Mouse (Mus musculus): ENCODE measurements at regions not wholly inside any gene's neighbourhood (a gene's known extent, or its start where the extent isn't known, plus 50 kb on each side); places are given as distances from the start of the nearest gene placed in this dataset.

GRCm38 (mm10) chr9:83059083-83059482 lies 83.8 kb upstream of the Phip start:
- WGBS: 78% methylated on average over 1 of the region's 1 CpGs
- Histone ChIP-seq H3K9me3 (ENCODE audit: control insufficient read depth, low read length) (no peaks in the 10 kb centered on the region), H3K4me3 (replicated peaks; ENCODE audit: low read length) (no peak overlapping the region), H3K4me1 (ENCODE audit: control insufficient read depth, insufficient read depth, low read length) (no peaks in the 10 kb centered on the region), H3K36me3 (ENCODE audit: control insufficient read depth, insufficient read depth, low read length) (no peaks in the 10 kb centered on the region), H3K9ac (ENCODE audit: low read depth, low read length, severe bottlenecking) (no peak overlapping the region), H3K27me3 (ENCODE audit: control insufficient read depth, insufficient read depth, low read length) (no peaks in the 10 kb centered on the region), H3K4me2 (replicated peaks; ENCODE audit: low read depth, low read length, severe bottlenecking) (no peak overlapping the region), H3K27ac (replicated peaks; ENCODE audit: low read depth, low read length) (no peak overlapping the region)
- TF ChIP-seq POLR2A (IDR thresholded peaks at IDR 0.05; ENCODE audit: borderline replicate concordance, extremely low read depth, insufficient read depth, insufficient read length): no peak
- no peak for DNase-seq (ENCODE audit: low spot score)
- ATAC-seq (ENCODE audit: low FRiP score, low read depth): no peak

- no peaks in the 10 kb centered on the region for H3K9me3 ChIP-seq (ENCODE audit: control insufficient read depth, low read length)
- H3K4me1 ChIP-seq (ENCODE audit: control insufficient read depth, insufficient read depth, low read length): no peaks in the 10 kb centered on the region
- H3K9ac ChIP-seq (ENCODE audit: low read depth, low read length, severe bottlenecking): no peak overlapping the region
- no peaks in the 10 kb centered on the region for H3K36me3 ChIP-seq (ENCODE audit: control insufficient read depth, insufficient read depth, low read length)
- no peak overlapping the region for H3K4me3 ChIP-seq (replicated peaks; ENCODE audit: low read length)
- H3K27ac ChIP-seq (replicated peaks; ENCODE audit: low read depth, low read length): no peak overlapping the region
- no peak for DNase-seq (ENCODE audit: low spot score)
- no peak for TF ChIP-seq POLR2A (IDR thresholded peaks at IDR 0.05; ENCODE audit: borderline replicate concordance, extremely low read depth, insufficient read depth, insufficient read length)
- ATAC-seq (ENCODE audit: low FRiP score, low read depth): no peak
- WGBS: 91% methylated on average over 4 of the region's 4 CpGs
- no peak overlapping the region for H3K4me2 ChIP-seq (replicated peaks; ENCODE audit: low read depth, low read length, severe bottlenecking)
- H3K27me3 ChIP-seq (ENCODE audit: control insufficient read depth, insufficient read depth, low read length): no peaks in the 10 kb centered on the region
Measured at GRCm38 (mm10) chr9:83056208-83056607, 80.9 kb upstream of the Phip start.

GRCm38 (mm10) chr9:83051666-83052065 lies 76.3 kb upstream of the Phip start:
- H3K9ac ChIP-seq (ENCODE audit: low read depth, low read length, severe bottlenecking): no peak overlapping the region
- H3K4me2 ChIP-seq (replicated peaks; ENCODE audit: low read depth, low read length, severe bottlenecking): no peak overlapping the region
- no peaks in the 10 kb centered on the region for H3K36me3 ChIP-seq (ENCODE audit: control insufficient read depth, insufficient read depth, low read length)
- H3K9me3 ChIP-seq (ENCODE audit: control insufficient read depth, low read length): no peaks in the 10 kb centered on the region
- H3K27me3 ChIP-seq (ENCODE audit: control insufficient read depth, insufficient read depth, low read length): no peaks in the 10 kb centered on the region
- H3K4me1 ChIP-seq (ENCODE audit: control insufficient read depth, insufficient read depth, low read length): no peaks in the 10 kb centered on the region
- ATAC-seq (ENCODE audit: low FRiP score, low read depth) (no peak), DNase-seq (ENCODE audit: low spot score) (no peak)
- H3K27ac ChIP-seq (replicated peaks; ENCODE audit: low read depth, low read length): no peak overlapping the region
- 78% methylated on average over 7 of the region's 7 CpGs for WGBS
- no peak for TF ChIP-seq POLR2A (IDR thresholded peaks at IDR 0.05; ENCODE audit: borderline replicate concordance, extremely low read depth, insufficient read depth, insufficient read length)
- H3K4me3 ChIP-seq (replicated peaks; ENCODE audit: low read length): no peak overlapping the region

- no peaks in the 10 kb centered on the region for H3K27me3 ChIP-seq (ENCODE audit: control insufficient read depth, insufficient read depth, low read length)
- DNase-seq (ENCODE audit: low spot score) (no peak), ATAC-seq (ENCODE audit: low FRiP score, low read depth) (no peak)
Measured at GRCm38 (mm10) chr9:83047567-83048238, 72.4 kb upstream of the Phip start.

GRCm38 (mm10) chr9:83046035-83046434 lies 70.7 kb upstream of the Phip start:
- H3K9ac ChIP-seq (ENCODE audit: low read depth, low read length, severe bottlenecking): no peak overlapping the region
- WGBS: 82% methylated on average over 3 of the region's 3 CpGs

More at GRCm38 (mm10) chr9:83047567-83048238, 72.4 kb upstream of the Phip start:
- no peaks in the 10 kb centered on the region for H3K9me3 ChIP-seq (ENCODE audit: control insufficient read depth, low read length)
- TF ChIP-seq POLR2A (IDR thresholded peaks at IDR 0.05; ENCODE audit: borderline replicate concordance, extremely low read depth, insufficient read depth, insufficient read length): no peak
- no peak overlapping the region for H3K4me2 ChIP-seq (replicated peaks; ENCODE audit: low read depth, low read length, severe bottlenecking)
- no peak overlapping the region for H3K9ac ChIP-seq (ENCODE audit: low read depth, low read length, severe bottlenecking)
- H3K4me3 ChIP-seq (replicated peaks; ENCODE audit: low read length): no peak overlapping the region
- H3K4me1 ChIP-seq (ENCODE audit: control insufficient read depth, insufficient read depth, low read length): no peaks in the 10 kb centered on the region
- no peak overlapping the region for H3K27ac ChIP-seq (replicated peaks; ENCODE audit: low read depth, low read length)
- H3K36me3 ChIP-seq (ENCODE audit: control insufficient read depth, insufficient read depth, low read length): no peaks in the 10 kb centered on the region
- 35% methylated on average over 12 of the region's 12 CpGs for WGBS

More at GRCm38 (mm10) chr9:83046035-83046434, 70.7 kb upstream of the Phip start:
- H3K4me1 ChIP-seq (ENCODE audit: control insufficient read depth, insufficient read depth, low read length): no peaks in the 10 kb centered on the region
- H3K4me2 ChIP-seq (replicated peaks; ENCODE audit: low read depth, low read length, severe bottlenecking): no peak overlapping the region
- no peak for ATAC-seq (ENCODE audit: low FRiP score, low read depth)
- TF ChIP-seq POLR2A (IDR thresholded peaks at IDR 0.05; ENCODE audit: borderline replicate concordance, extremely low read depth, insufficient read depth, insufficient read length): no peak
- no peak for DNase-seq (ENCODE audit: low spot score)
- no peaks in the 10 kb centered on the region for H3K27me3 ChIP-seq (ENCODE audit: control insufficient read depth, insufficient read depth, low read length)
- no peak overlapping the region for H3K4me3 ChIP-seq (replicated peaks; ENCODE audit: low read length)
- H3K36me3 ChIP-seq (ENCODE audit: control insufficient read depth, insufficient read depth, low read length): no peaks in the 10 kb centered on the region
- no peaks in the 10 kb centered on the region for H3K9me3 ChIP-seq (ENCODE audit: control insufficient read depth, low read length)
- H3K27ac ChIP-seq (replicated peaks; ENCODE audit: low read depth, low read length): no peak overlapping the region

Data from limb, embryonic 14.5 days (tissue).